Mouse (Mus musculus) lung, adult 2 months (tissue): ENCODE measurements around the gene Cyp4f14.

Experiments used
- CTCF ChIP-seq: fragments of 200-500 bp; IDR thresholded peaks from 2 replicates; pipeline ENCODE4 v1.5.1; 2011; ENCODE audit warnings: mild to moderate bottlenecking, low read length, control low read depth; ENCODE audit not compliant: insufficient read depth
- POLR2A ChIP-seq: fragments of 200-500 bp; IDR thresholded peaks from 2 replicates; pipeline ENCODE4 v1.6.1; 2011; ENCODE audit warnings: low read depth, mild to moderate bottlenecking, control low read depth, low read length, borderline replicate concordance; ENCODE audit errors: extremely low read depth

DNA sequence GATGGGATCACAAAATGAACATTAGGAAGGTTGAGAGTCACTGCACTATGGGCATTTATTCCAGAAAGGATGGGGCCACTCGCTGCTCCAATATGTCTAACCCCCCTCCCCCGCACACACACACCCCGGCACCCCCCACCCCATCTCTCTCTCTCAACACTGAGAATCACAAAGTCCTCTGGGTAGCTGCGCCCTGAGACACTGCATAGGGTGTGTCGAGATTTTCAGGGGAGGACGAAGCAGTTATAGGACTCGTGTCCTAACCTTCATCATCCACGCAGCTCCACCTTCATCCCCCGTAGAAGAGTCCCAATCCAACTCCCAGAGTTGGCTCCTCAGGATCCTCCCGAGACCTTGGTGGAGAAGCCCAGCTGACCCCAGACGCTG, 26.3 kb downstream of the Cyp4f14 start:
- no peak for TF ChIP-seq CTCF
- no peak for TF ChIP-seq POLR2A
